Mouse (Mus musculus) common myeloid progenitor, adult 5-6 weeks (primary cell): Measurements from ENCODE around the gene Mcmbp. TPM values are rescaled to one million over a fixed set of nuclear protein-coding genes. Genes with fewer than 3 reads are reported as not detected.

ENCODE experiments used
- total RNA-seq: library from RNA; stranded (forward); fragments of 200-1000, 187-1606 nt; gene quantifications from 2 replicates; pipeline ENCODE4 v1.2.3, GENCODE M21; 2017

The Mcmbp gene
- total RNA-seq, 1 experiment from 2014 or later: 60.4 TPM

Other genes starting within 250 kb of the Mcmbp start
- 4.6 and 4.9 TPM in 2 replicates for gene Bag3, start 216.9 kb downstream of the Mcmbp start, total RNA-seq
- gene Inpp5f, start 129.2 kb downstream of the Mcmbp start, total RNA-seq: 10.2 and 11.9 TPM in 2 replicates
- 43.9 and 55.6 TPM in 2 replicates for gene Sec23ip, start 4.4 kb upstream of the Mcmbp start, total RNA-seq